Mouse (Mus musculus): ENCODE data around the gene Sox12. TPM values are rescaled to one million over a fixed set of nuclear protein-coding genes. Genes with fewer than 3 reads are reported as not detected.

Gene Sox12
- 10.4 and 11.4 TPM in 2 replicates for polyA plus RNA-seq (2014; fragmentation: Nextera tagmentation; extraction: Ambion mirVana)

- Histone ChIP-seq H3K27me3 (replicated peaks; ENCODE audit: control insufficient read depth, insufficient read depth, low read length) (no peaks in the 10 kb centered on the region), H3K9me3 (ENCODE audit: control insufficient read depth, low read length) (no peaks in the 10 kb centered on the region), H3K9ac (ENCODE audit: low read depth, low read length) (peak within 1 kb of the TSS; percentile 92), H3K27ac (replicated peaks; ENCODE audit: low read depth, low read length) (peak within 1 kb of the TSS; percentile 100), H3K4me2 (ENCODE audit: low read depth, low read length) (peak within 1 kb of the TSS; percentile 79), H3K4me3 (ENCODE audit: low read depth, low read length) (peak within 1 kb of the TSS; percentile 86), H3K36me3 (ENCODE audit: control insufficient read depth, insufficient read depth, low read length) (peaks cover 16% of the 10 kb centered on the region; the same call in 1 of the 2 replicates), H3K4me1 (ENCODE audit: control insufficient read depth, insufficient read depth, low read length) (peaks cover 15% of the 10 kb centered on the region; the same call in 1 of the 2 replicates)
- WGBS = under 1% methylated on average over 30 of the region's 104 CpGs
- peak; percentile 77 for ATAC-seq (ENCODE audit: low read depth)
- DNase-seq (ENCODE audit: low spot score) = peak; percentile 97
Measured at GRCm38 (mm10) chr2:152397680-152398435, at the start of gene Sox12. Sox12 (minus strand) TSS chr2:152398063.

- Histone ChIP-seq H3K4me2 (ENCODE audit: low read depth, low read length) (no peak overlapping the region), H3K27me3 (replicated peaks; ENCODE audit: control insufficient read depth, insufficient read depth, low read length) (no peaks in the 10 kb centered on the region), H3K4me1 (ENCODE audit: control insufficient read depth, insufficient read depth, low read length) (no peaks in the 10 kb centered on the region), H3K9ac (ENCODE audit: low read depth, low read length) (no peak overlapping the region), H3K4me3 (ENCODE audit: low read depth, low read length) (no peak overlapping the region), H3K27ac (replicated peaks; ENCODE audit: low read depth, low read length) (no peak overlapping the region), H3K9me3 (ENCODE audit: control insufficient read depth, low read length) (no peaks in the 10 kb centered on the region), H3K36me3 (ENCODE audit: control insufficient read depth, insufficient read depth, low read length) (no peaks in the 10 kb centered on the region)
- WGBS = 36% methylated on average over 5 of the region's 5 CpGs
- DNase-seq (ENCODE audit: low spot score) = no peak
- ATAC-seq (ENCODE audit: low read depth) = no peak
Measured at GRCm38 (mm10) chr2:152447461-152447860, 49.6 kb upstream of the Sox12 start.

- no peak for DNase-seq (ENCODE audit: low spot score)
- Histone ChIP-seq H3K4me1 (ENCODE audit: control insufficient read depth, insufficient read depth, low read length) (no peaks in the 10 kb centered on the region), H3K9me3 (ENCODE audit: control insufficient read depth, low read length) (no peaks in the 10 kb centered on the region), H3K36me3 (ENCODE audit: control insufficient read depth, insufficient read depth, low read length) (no peaks in the 10 kb centered on the region), H3K9ac (ENCODE audit: low read depth, low read length) (no peak overlapping the region), H3K4me3 (ENCODE audit: low read depth, low read length) (no peak overlapping the region), H3K27ac (replicated peaks; ENCODE audit: low read depth, low read length) (no peak overlapping the region), H3K4me2 (ENCODE audit: low read depth, low read length) (no peak overlapping the region), H3K27me3 (replicated peaks; ENCODE audit: control insufficient read depth, insufficient read depth, low read length) (no peaks in the 10 kb centered on the region)
- 55% methylated on average over 2 of the region's 2 CpGs for WGBS
- ATAC-seq (ENCODE audit: low read depth) = no peak
Measured at GRCm38 (mm10) chr2:152446642-152447041, 48.8 kb upstream of the Sox12 start.

GRCm38 (mm10) chr2:152443281-152443680 is 45.4 kb upstream of the Sox12 start:
- H3K4me3 ChIP-seq (ENCODE audit: low read depth, low read length) = no peak overlapping the region
- no peaks in the 10 kb centered on the region for H3K4me1 ChIP-seq (ENCODE audit: control insufficient read depth, insufficient read depth, low read length)
- no peak for DNase-seq (ENCODE audit: low spot score)
- no peak overlapping the region for H3K9ac ChIP-seq (ENCODE audit: low read depth, low read length)
- no peaks in the 10 kb centered on the region for H3K9me3 ChIP-seq (ENCODE audit: control insufficient read depth, low read length)
- no peak for ATAC-seq (ENCODE audit: low read depth)
- H3K27ac ChIP-seq (replicated peaks; ENCODE audit: low read depth, low read length) = no peak overlapping the region
- 90% methylated on average over 8 of the region's 8 CpGs for WGBS
- no peak overlapping the region for H3K4me2 ChIP-seq (ENCODE audit: low read depth, low read length)
- H3K36me3 ChIP-seq (ENCODE audit: control insufficient read depth, insufficient read depth, low read length) = no peaks in the 10 kb centered on the region
- H3K27me3 ChIP-seq (replicated peaks; ENCODE audit: control insufficient read depth, insufficient read depth, low read length) = no peaks in the 10 kb centered on the region

- H3K27me3 ChIP-seq (replicated peaks; ENCODE audit: control insufficient read depth, insufficient read depth, low read length) = no peaks in the 10 kb centered on the region
- WGBS = 70% methylated on average over 4 of the region's 4 CpGs
- no peak overlapping the region for H3K4me3 ChIP-seq (ENCODE audit: low read depth, low read length)
- no peak for DNase-seq (ENCODE audit: low spot score)
- no peak overlapping the region for H3K27ac ChIP-seq (replicated peaks; ENCODE audit: low read depth, low read length)
- H3K4me1 ChIP-seq (ENCODE audit: control insufficient read depth, insufficient read depth, low read length) = 0 out of 2 replicates have a peak, but pooled peaks cover under 1% of the 10 kb centered on the region
- no peaks in the 10 kb centered on the region for H3K36me3 ChIP-seq (ENCODE audit: control insufficient read depth, insufficient read depth, low read length)
- no peak for ATAC-seq (ENCODE audit: low read depth)
- no peak overlapping the region for H3K4me2 ChIP-seq (ENCODE audit: low read depth, low read length)
- no peak overlapping the region for H3K9ac ChIP-seq (ENCODE audit: low read depth, low read length)
- H3K9me3 ChIP-seq (ENCODE audit: control insufficient read depth, low read length) = no peaks in the 10 kb centered on the region
Measured at GRCm38 (mm10) chr2:152442322-152442721, 44.5 kb upstream of the Sox12 start.

- H3K27me3 ChIP-seq (replicated peaks; ENCODE audit: control insufficient read depth, insufficient read depth, low read length) = no peaks in the 10 kb centered on the region
- ATAC-seq (ENCODE audit: low read depth) (no peak), DNase-seq (ENCODE audit: low spot score) (no peak)
- H3K4me3 ChIP-seq (ENCODE audit: low read depth, low read length) = no peak overlapping the region
- H3K27ac ChIP-seq (replicated peaks; ENCODE audit: low read depth, low read length) = no peak overlapping the region
- H3K4me2 ChIP-seq (ENCODE audit: low read depth, low read length) = no peak overlapping the region
- no peaks in the 10 kb centered on the region for H3K36me3 ChIP-seq (ENCODE audit: control insufficient read depth, insufficient read depth, low read length)
- 0 out of 2 replicates have a peak, but pooled peaks cover 3% of the 10 kb centered on the region for H3K4me1 ChIP-seq (ENCODE audit: control insufficient read depth, insufficient read depth, low read length)
- no peak overlapping the region for H3K9ac ChIP-seq (ENCODE audit: low read depth, low read length)
- H3K9me3 ChIP-seq (ENCODE audit: control insufficient read depth, low read length) = no peaks in the 10 kb centered on the region
- WGBS = 81% methylated on average over 2 of the region's 2 CpGs
Measured at GRCm38 (mm10) chr2:152439833-152440232, 42.0 kb upstream of the Sox12 start.

GRCm38 (mm10) chr2:152438963-152439362 is 41.1 kb upstream of the Sox12 start:
- H3K36me3 ChIP-seq (ENCODE audit: control insufficient read depth, insufficient read depth, low read length) = no peaks in the 10 kb centered on the region
- no peaks in the 10 kb centered on the region for H3K9me3 ChIP-seq (ENCODE audit: control insufficient read depth, low read length)
- H3K4me1 ChIP-seq (ENCODE audit: control insufficient read depth, insufficient read depth, low read length) = 0 out of 2 replicates have a peak, but pooled peaks cover 3% of the 10 kb centered on the region
- WGBS = 60% methylated on average over 1 of the region's 1 CpGs
- H3K9ac ChIP-seq (ENCODE audit: low read depth, low read length) = no peak overlapping the region
- H3K27ac ChIP-seq (replicated peaks; ENCODE audit: low read depth, low read length) = no peak overlapping the region
- ATAC-seq (ENCODE audit: low read depth) (no peak), DNase-seq (ENCODE audit: low spot score) (no peak)
- no peaks in the 10 kb centered on the region for H3K27me3 ChIP-seq (replicated peaks; ENCODE audit: control insufficient read depth, insufficient read depth, low read length)
- no peak overlapping the region for H3K4me3 ChIP-seq (ENCODE audit: low read depth, low read length)
- no peak overlapping the region for H3K4me2 ChIP-seq (ENCODE audit: low read depth, low read length)

GRCm38 (mm10) chr2:152436983-152437860 is 39.4 kb upstream of the Sox12 start:
- no peaks in the 10 kb centered on the region for H3K27me3 ChIP-seq (replicated peaks; ENCODE audit: control insufficient read depth, insufficient read depth, low read length)
- H3K9me3 ChIP-seq (ENCODE audit: control insufficient read depth, low read length) = no peaks in the 10 kb centered on the region
- 4% methylated on average over 19 of the region's 23 CpGs for WGBS

More at GRCm38 (mm10) chr2:152436983-152437860, 39.4 kb upstream of the Sox12 start:
- H3K36me3 ChIP-seq (ENCODE audit: control insufficient read depth, insufficient read depth, low read length) = no peaks in the 10 kb centered on the region
- H3K4me2 ChIP-seq (ENCODE audit: low read depth, low read length) = peak overlapping the region; percentile 62
- 0 out of 2 replicates have a peak, but pooled peaks cover 3% of the 10 kb centered on the region for H3K4me1 ChIP-seq (ENCODE audit: control insufficient read depth, insufficient read depth, low read length)
- H3K4me3 ChIP-seq (ENCODE audit: low read depth, low read length) = peak overlapping the region; percentile 35
- no peak overlapping the region for H3K27ac ChIP-seq (replicated peaks; ENCODE audit: low read depth, low read length)
- DNase-seq (ENCODE audit: low spot score) = peak; percentile 79
- H3K9ac ChIP-seq (ENCODE audit: low read depth, low read length) = peak overlapping the region; percentile 56
- peak; percentile 91 for ATAC-seq (ENCODE audit: low read depth)

Data from embryonic facial prominence, embryonic 14.5 days (tissue).